9 mouse cellular contexts compared by ENCODE assay signal in genomic region chr2:139677065-139677762, GRCm38 (mm10). TPM values are rescaled to one million over a fixed set of nuclear protein-coding genes. Genes with fewer than 3 reads are reported as not detected.
DNase-seq lines count a peak whose midpoint lies in the region; ATAC-seq and TF ChIP-seq lines count a peak whose summit lies in the region.
"Had no signal": no experiment of that assay in that cellular context is flagged by ENCODE, and none has a peak within 500 bp of the region (broad histone marks: within the 10 kb centered on the region; RNA-seq: fewer than 3 reads in every experiment).

No protein-coding gene starts in this region.

- peak overlapping the region; percentile 87 for H3K4me3 ChIP-seq in forebrain, embryonic 13.5 days
- peak overlapping the region; percentile 95 for H3K4me3 ChIP-seq in heart, embryonic 15.5 days
- no peak overlapping the region for H3K4me3 ChIP-seq in myocyte

- H3K4me1 ChIP-seq in forebrain, embryonic 13.5 days: peaks cover 22% of the 10 kb centered on the region
- peaks cover 8% of the 10 kb centered on the region for H3K4me1 ChIP-seq in heart, embryonic 15.5 days (replicated peaks)

- DNase-seq in CD4-positive helper T cell, adult 2 months (ENCODE audit: low read depth, low spot score): peak; percentile 6
- peak; percentile 65 for DNase-seq in cerebellum, adult 11 months
- peak; percentile 77 for DNase-seq in kidney, postnatal 10 days
- peak; percentile 18 for DNase-seq in liver
- DNase-seq in testis, postnatal 14 days (ENCODE audit: low spot score): peak; percentile 53

- peak; percentile 39 for ATAC-seq in forebrain, embryonic 13.5 days
- ATAC-seq in heart, embryonic 15.5 days (replicated peaks; ENCODE audit: insufficient number of reproducible peaks, insufficient read depth, low FRiP score, low read depth): peak; percentile 75

- H3K27ac ChIP-seq in forebrain, embryonic 13.5 days: no peak overlapping the region
- no peak overlapping the region for H3K27ac ChIP-seq in heart, embryonic 15.5 days

- H3K27me3 ChIP-seq in forebrain, embryonic 13.5 days: peaks cover 59% of the 10 kb centered on the region
- H3K27me3 ChIP-seq in heart, embryonic 15.5 days: peaks cover 27% of the 10 kb centered on the region
- peaks cover 26% of the 10 kb centered on the region for H3K27me3 ChIP-seq in myocyte (ENCODE audit: control insufficient read depth, insufficient read depth, insufficient read length)
- H3K27me3 ChIP-seq: CH12.LX had no signal

- no peaks in the 10 kb centered on the region for H3K9me3 ChIP-seq in forebrain, embryonic 13.5 days (replicated peaks)
- no peaks in the 10 kb centered on the region for H3K9me3 ChIP-seq in heart, embryonic 15.5 days (replicated peaks)

- H3K9ac ChIP-seq in forebrain, embryonic 13.5 days: peak overlapping the region; percentile 80
- peak overlapping the region; percentile 73 for H3K9ac ChIP-seq in heart, embryonic 15.5 days

- no peak overlapping the region for H3ac ChIP-seq in myocyte (ENCODE audit: control insufficient read depth, insufficient read length)

- H3K36me3 ChIP-seq in forebrain, embryonic 13.5 days (ENCODE audit: poor library complexity, severe bottlenecking): no peaks in the 10 kb centered on the region
- H3K36me3 ChIP-seq in heart, embryonic 15.5 days: no peaks in the 10 kb centered on the region
- no peaks in the 10 kb centered on the region for H3K36me3 ChIP-seq in myocyte (ENCODE audit: control insufficient read depth, insufficient read depth)

- under 1% methylated on average over 52 of the region's 52 CpGs for WGBS in forebrain, embryonic 13.5 days
- under 1% methylated on average over 52 of the region's 52 CpGs for WGBS in heart, embryonic 15.5 days

- H3K4me2 ChIP-seq in forebrain, embryonic 13.5 days: peak overlapping the region; percentile 100
- H3K4me2 ChIP-seq in heart, embryonic 15.5 days: peak overlapping the region; percentile 98
- peak overlapping the region; percentile 59 for H3K4me2 ChIP-seq in myocyte (ENCODE audit: low read depth)

- no peak for TF ChIP-seq POLR2A in myocyte (IDR thresholded peaks at IDR 0.05; ENCODE audit: insufficient read length, low read depth)

- H3K79me2 ChIP-seq in myocyte (ENCODE audit: control insufficient read depth, insufficient read depth): no peaks in the 10 kb centered on the region

TF ChIP-seq in myocyte, 11 proteins besides CTCF, POLR2A, EP300 and RAD21:
- TF ChIP-seq MAX (IDR thresholded peaks at IDR 0.05; ENCODE audit: low read depth) (no peak), MYOG (IDR thresholded peaks at IDR 0.05; ENCODE audit: control insufficient read depth in 1 of 3, insufficient read depth in 1 of 3, insufficient read length in 2 of 3, low read depth in 2 of 3) (no peak), SRF (IDR thresholded peaks at IDR 0.05; ENCODE audit: control insufficient read depth, insufficient read length, low read depth) (no peak), MYOD1 (IDR thresholded peaks at IDR 0.05; ENCODE audit: control insufficient read depth in 1 of 3, insufficient read length in 2 of 3, low read depth in 2 of 3) (no peak), POLR2AphosphoS2 (IDR thresholded peaks at IDR 0.05; ENCODE audit: insufficient read length, low read depth) (no peak), USF1 (IDR thresholded peaks at IDR 0.05; ENCODE audit: low read depth) (no peak)

RNA-seq across cellular contexts. Expression of gene Ism1, which starts 0.8 kb away (rescaled TPM):
- 0.11 and 0.13 TPM in 2 replicates for polyA plus RNA-seq in forebrain, embryonic 13.5 days (2015; fragmentation: Nextera tagmentation; extraction: Ambion mirVana)
- polyA plus RNA-seq in heart, embryonic 15.5 days (2015; fragmentation: Nextera tagmentation; extraction: Ambion mirVana): 0.45 and 1.5 TPM in 2 replicates
- not detected for polyA plus RNA-seq in myocyte (2012; fragmentation: generic; extraction: Trizol)

Comparison
In these comparisons a context has a peak if more than half of its experiments do, and no peak if none do; other contexts are left out.
1. DNase-seq: peak in every context shown above with its lines; median percentile 77 in kidney, postnatal 10 days; 65 in cerebellum, adult 11 months; 53 in testis, postnatal 14 days; 18 in liver; 6 in CD4-positive helper T cell, adult 2 months.